Mouse (Mus musculus) embryonic facial prominence, embryonic 10.5 days (tissue): ENCODE measurements around the gene Stpg3. TPM values are rescaled to one million over a fixed set of nuclear protein-coding genes. Genes with fewer than 3 reads are reported as not detected.

Experiments used
- DNase-seq: peaks from one replicate; pipeline ENCODE4 v3.0.0-alpha.2; 2017; ENCODE audit warnings: low spot score
- H3K27ac ChIP-seq: fragments of 300-500 bp; sonication (generic); replicated peaks from 2 replicates; pipeline ENCODE4 v1.5.1; 2016; ENCODE audit warnings: mild to moderate bottlenecking
- H3K27me3 ChIP-seq: fragments of 300-500 bp; sonication (generic); replicated peaks from 2 replicates; pipeline ENCODE4 v1.6.1; 2016; ENCODE audit warnings: low read depth, mild to moderate bottlenecking; ENCODE audit not compliant: poor library complexity, severe bottlenecking
- H3K36me3 ChIP-seq: fragments of 300-500 bp; sonication (generic); replicated peaks from 2 replicates; pipeline ENCODE4 v1.6.1; 2016; ENCODE audit warnings: mild to moderate bottlenecking, moderate library complexity
- H3K4me1 ChIP-seq: fragments of 300-500 bp; sonication (generic); 2 replicates; pipeline ENCODE4 v1.6.1; 2016
- H3K4me3 ChIP-seq: fragments of 300-500 bp; sonication (generic); 2 replicates; pipeline ENCODE4 v1.5.1; 2016; ENCODE audit warnings: mild to moderate bottlenecking, moderate library complexity
- H3K9me3 ChIP-seq: fragments of 300-500 bp; sonication (generic); 2 replicates; pipeline ENCODE4 v1.6.1; 2016; ENCODE audit warnings: mild to moderate bottlenecking
- WGBS: fragments of 180-500 bp; shearing (Covaris S2); methylation state at CpG from one replicate; pipeline ENCODE4 v1.1.7; 2016; 5-methylcytosine and 5-hydroxymethylcytosine counted together
- polyA plus RNA-seq: library from polyadenylated mRNA; unstranded; fragments of >200 nt; fragmentation: Nextera tagmentation; extraction: Ambion mirVana; gene quantifications from 2 replicates; pipeline ENCODE4 v1.2.1, GENCODE M21; 2016

The Stpg3 gene
- polyA plus RNA-seq, 1 experiment from 2014 or later: not detected

GRCm38 (mm10) chr2:25244144-25244543, 29.7 kb upstream of the Stpg3 start:
- Histone ChIP-seq H3K4me3 (no peak overlapping the region), H3K27me3 (peaks cover 44% of the 10 kb centered on the region), H3K9me3 (no peaks in the 10 kb centered on the region), H3K27ac (no peak overlapping the region), H3K4me1 (peaks cover 33% of the 10 kb centered on the region), H3K36me3 (peaks cover 44% of the 10 kb centered on the region)
- WGBS: 90% methylated on average over 4 of the region's 4 CpGs
- no peak for DNase-seq

GRCm38 (mm10) chr2:25243342-25243741, 28.9 kb upstream of the Stpg3 start:
- no peaks in the 10 kb centered on the region for H3K9me3 ChIP-seq

GRCm38 (mm10) chr2:25242101-25242506, 27.7 kb upstream of the Stpg3 start, which contains the start of the genes Rnf208 and Cysrt1:
Gene Rnf208, plus strand, starts transcription at chr2:25242255.
Gene Cysrt1, minus strand, starts transcription at chr2:25242452.
- DNase-seq: peak; percentile 49
- Histone ChIP-seq H3K27ac (peak within 1 kb of the TSS; percentile 72), H3K4me1 (peaks cover 33% of the 10 kb centered on the region), H3K27me3 (peaks cover 48% of the 10 kb centered on the region), H3K36me3 (peaks cover 23% of the 10 kb centered on the region), H3K9me3 (no peaks in the 10 kb centered on the region), H3K4me3 (peak within 1 kb of the TSS; percentile 69)
- 1% methylated on average over 59 of the region's 59 CpGs for WGBS

More at GRCm38 (mm10) chr2:25243342-25243741, 28.9 kb upstream of the Stpg3 start:
- H3K4me1 ChIP-seq: peaks cover 33% of the 10 kb centered on the region
- peaks cover 36% of the 10 kb centered on the region for H3K36me3 ChIP-seq
- H3K4me3 ChIP-seq: peak overlapping the region; percentile 69; the same call in 1 of the 2 replicates
- H3K27me3 ChIP-seq: peaks cover 48% of the 10 kb centered on the region
- H3K27ac ChIP-seq: no peak overlapping the region
- 78% methylated on average over 8 of the region's 8 CpGs for WGBS
- no peak for DNase-seq

GRCm38 (mm10) chr2:25241438-25241775, 27.0 kb upstream of the Stpg3 start:
- H3K36me3 ChIP-seq: peaks cover 16% of the 10 kb centered on the region
- peaks cover 36% of the 10 kb centered on the region for H3K4me1 ChIP-seq
- peak overlapping the region; percentile 69 for H3K4me3 ChIP-seq
- 19% methylated on average over 6 of the region's 6 CpGs for WGBS
- DNase-seq: no peak
- no peaks in the 10 kb centered on the region for H3K9me3 ChIP-seq
- H3K27ac ChIP-seq: no peak overlapping the region; the same call in 1 of the 2 replicates
- peaks cover 48% of the 10 kb centered on the region for H3K27me3 ChIP-seq

GRCm38 (mm10) chr2:25240723-25241437, 26.4 kb upstream of the Stpg3 start:
- H3K9me3 ChIP-seq: no peaks in the 10 kb centered on the region
- peak overlapping the region; percentile 70; the same call in 1 of the 2 replicates for H3K27ac ChIP-seq
- peak; percentile 81 for DNase-seq
- peaks cover 11% of the 10 kb centered on the region for H3K36me3 ChIP-seq
- WGBS: 1% methylated on average over 29 of the region's 29 CpGs
- peak overlapping the region; percentile 69 for H3K4me3 ChIP-seq
- peaks cover 48% of the 10 kb centered on the region for H3K27me3 ChIP-seq
- peaks cover 38% of the 10 kb centered on the region for H3K4me1 ChIP-seq

- H3K9me3 ChIP-seq: no peaks in the 10 kb centered on the region
- H3K36me3 ChIP-seq: peaks cover 5% of the 10 kb centered on the region; the same call in 1 of the 2 replicates
- peak overlapping the region; percentile 69 for H3K4me3 ChIP-seq
- WGBS: 48% methylated on average over 8 of the region's 8 CpGs
- H3K4me1 ChIP-seq: peaks cover 38% of the 10 kb centered on the region
- peak overlapping the region; percentile 70; the same call in 1 of the 2 replicates for H3K27ac ChIP-seq
- H3K27me3 ChIP-seq: peaks cover 48% of the 10 kb centered on the region
- no peak for DNase-seq
Observed at GRCm38 (mm10) chr2:25240310-25240709, 25.9 kb upstream of the Stpg3 start.

- Histone ChIP-seq H3K4me3 (peak overlapping the region; percentile 1; the same call in 1 of the 2 replicates), H3K36me3 (0 out of 2 replicates have a peak, but pooled peaks cover under 1% of the 10 kb centered on the region), H3K4me1 (peaks cover 38% of the 10 kb centered on the region), H3K9me3 (no peaks in the 10 kb centered on the region), H3K27me3 (peaks cover 49% of the 10 kb centered on the region), H3K27ac (no peak overlapping the region)
- DNase-seq: no peak
- WGBS: 86% methylated on average over 3 of the region's 3 CpGs
Observed at GRCm38 (mm10) chr2:25239766-25240165, 25.3 kb upstream of the Stpg3 start.

- Histone ChIP-seq H3K27me3 (peaks cover 42% of the 10 kb centered on the region), H3K4me1 (peaks cover 35% of the 10 kb centered on the region), H3K27ac (no peak overlapping the region), H3K36me3 (no peaks in the 10 kb centered on the region), H3K4me3 (no peak overlapping the region), H3K9me3 (no peaks in the 10 kb centered on the region)
- no peak for DNase-seq
Observed at GRCm38 (mm10) chr2:25238106-25238505, 23.7 kb upstream of the Stpg3 start.

GRCm38 (mm10) chr2:25237522-25237921, 23.1 kb upstream of the Stpg3 start:
- 67% methylated on average over 4 of the region's 4 CpGs for WGBS
- H3K4me1 ChIP-seq: peaks cover 29% of the 10 kb centered on the region
- no peak for DNase-seq
- H3K4me3 ChIP-seq: no peak overlapping the region
- H3K36me3 ChIP-seq: no peaks in the 10 kb centered on the region
- peaks cover 36% of the 10 kb centered on the region for H3K27me3 ChIP-seq
- no peak overlapping the region for H3K27ac ChIP-seq
- no peaks in the 10 kb centered on the region for H3K9me3 ChIP-seq

- DNase-seq: no peak
- peaks cover 36% of the 10 kb centered on the region for H3K27me3 ChIP-seq
- H3K9me3 ChIP-seq: no peaks in the 10 kb centered on the region
- no peak within 1 kb of the TSS for H3K4me3 ChIP-seq
- WGBS: 32% methylated on average over 8 of the region's 8 CpGs
- H3K4me1 ChIP-seq: peaks cover 20% of the 10 kb centered on the region
- H3K27ac ChIP-seq: no peak within 1 kb of the TSS
- no peaks in the 10 kb centered on the region for H3K36me3 ChIP-seq
Observed at GRCm38 (mm10) chr2:25236614-25237013, 22.2 kb upstream of the Stpg3 start, which contains the start of gene Rnf224. Gene Rnf224, minus strand, starts transcription at chr2:25236787.

- WGBS: 73% methylated on average over 5 of the region's 5 CpGs
- Histone ChIP-seq H3K27me3 (peaks cover 39% of the 10 kb centered on the region), H3K4me1 (peaks cover 5% of the 10 kb centered on the region; the same call in 1 of the 2 replicates), H3K36me3 (no peaks in the 10 kb centered on the region), H3K27ac (no peak overlapping the region), H3K9me3 (no peaks in the 10 kb centered on the region), H3K4me3 (no peak overlapping the region)
- DNase-seq: no peak
Observed at GRCm38 (mm10) chr2:25234551-25235220, 20.2 kb upstream of the Stpg3 start.

- no peak for DNase-seq
Observed at GRCm38 (mm10) chr2:25234050-25234449, 19.6 kb upstream of the Stpg3 start, which contains the start of gene Slc34a3. Gene Slc34a3, minus strand, starts transcription at chr2:25234364.

More at GRCm38 (mm10) chr2:25234050-25234449, 19.6 kb upstream of the Stpg3 start, which contains the start of gene Slc34a3:
- H3K9me3 ChIP-seq: no peaks in the 10 kb centered on the region
- no peak within 1 kb of the TSS for H3K27ac ChIP-seq
- WGBS: 86% methylated on average over 3 of the region's 3 CpGs
- H3K36me3 ChIP-seq: no peaks in the 10 kb centered on the region
- no peak within 1 kb of the TSS for H3K4me3 ChIP-seq
- H3K4me1 ChIP-seq: peaks cover 6% of the 10 kb centered on the region
- peaks cover 35% of the 10 kb centered on the region for H3K27me3 ChIP-seq
